8 mouse cellular contexts compared by ENCODE assay signal in the genomic region with DNA sequence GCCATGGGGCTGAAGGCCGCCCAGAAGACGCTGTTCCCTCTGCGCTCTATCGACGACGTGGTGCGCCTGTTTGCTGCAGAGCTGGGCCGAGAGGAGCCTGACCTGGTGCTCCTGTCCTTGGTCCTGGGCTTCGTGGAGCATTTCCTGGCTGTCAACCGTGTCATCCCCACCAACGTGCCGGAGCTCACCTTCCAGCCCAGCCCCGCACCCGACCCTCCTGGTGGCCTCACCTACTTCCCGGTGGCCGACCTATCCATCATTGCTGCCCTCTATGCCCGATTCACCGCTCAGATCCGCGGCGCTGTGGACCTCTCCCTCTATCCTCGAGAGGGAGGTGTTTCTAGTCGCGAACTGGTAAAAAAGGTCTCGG. TPM values are rescaled to one million over a fixed set of nuclear protein-coding genes. Genes with fewer than 3 reads are reported as not detected.
DNase-seq lines count a peak whose midpoint lies in the region; ATAC-seq and TF ChIP-seq lines count a peak whose summit lies in the region.

No protein-coding gene starts in this region.

- H3K9me3 ChIP-seq in embryonic facial prominence, embryonic 12.5 days = no peaks in the 10 kb centered on the region
- no peaks in the 10 kb centered on the region for H3K9me3 ChIP-seq in hindbrain, embryonic 16.5 days (ENCODE audit: control insufficient read depth, low read length)
- H3K9me3 ChIP-seq in liver, embryonic 15.5 days (replicated peaks) = no peaks in the 10 kb centered on the region

- peak overlapping the region; percentile 71 for H3K27ac ChIP-seq in embryonic facial prominence, embryonic 12.5 days
- peak overlapping the region; percentile 82 for H3K27ac ChIP-seq in hindbrain, embryonic 16.5 days (ENCODE audit: low read depth, low read length)
- H3K27ac ChIP-seq in liver, embryonic 15.5 days (replicated peaks) = peak overlapping the region; percentile 82

- peaks cover 36% of the 10 kb centered on the region for H3K36me3 ChIP-seq in C2C12 (ENCODE audit: control insufficient read depth, insufficient read depth)
- peaks cover 35% of the 10 kb centered on the region for H3K36me3 ChIP-seq in embryonic facial prominence, embryonic 12.5 days
- H3K36me3 ChIP-seq in hindbrain, embryonic 16.5 days (ENCODE audit: control insufficient read depth, insufficient read depth, low read length) = peaks cover 36% of the 10 kb centered on the region
- H3K36me3 ChIP-seq in liver, embryonic 15.5 days (replicated peaks) = peaks cover 37% of the 10 kb centered on the region

- DNase-seq in adrenal gland, adult 2 months = peak; percentile 60
- no peak for DNase-seq in adrenal gland, adult 18-20 months (ENCODE audit: low spot score in 2 of 2)
- peak; percentile 20 for DNase-seq in thymus, postnatal 0 days (ENCODE audit: low spot score)
- no peak for DNase-seq in right cerebral cortex, postnatal 10 days (ENCODE audit: low spot score in 2 of 2)

- H3K4me2 ChIP-seq in embryonic facial prominence, embryonic 12.5 days (replicated peaks) = peak overlapping the region; percentile 94
- H3K4me2 ChIP-seq in hindbrain, embryonic 16.5 days (ENCODE audit: low read length) = peak overlapping the region; percentile 79
- H3K4me2 ChIP-seq in liver, embryonic 15.5 days = peak overlapping the region; percentile 99

- no peaks in the 10 kb centered on the region for H3K27me3 ChIP-seq in C2C12 (ENCODE audit: control insufficient read depth, insufficient read depth, insufficient read length)
- no peaks in the 10 kb centered on the region for H3K27me3 ChIP-seq in embryonic facial prominence, embryonic 12.5 days
- H3K27me3 ChIP-seq in hindbrain, embryonic 16.5 days (replicated peaks; ENCODE audit: control insufficient read depth, insufficient read depth, low read length) = no peaks in the 10 kb centered on the region
- H3K27me3 ChIP-seq in liver, embryonic 15.5 days = no peaks in the 10 kb centered on the region

- peak overlapping the region; percentile 86 for H3K9ac ChIP-seq in embryonic facial prominence, embryonic 12.5 days
- peak overlapping the region; percentile 79 for H3K9ac ChIP-seq in hindbrain, embryonic 16.5 days (ENCODE audit: low read depth, low read length)
- H3K9ac ChIP-seq in liver, embryonic 15.5 days = peak overlapping the region; percentile 77

- H3K79me3 ChIP-seq in C2C12 (ENCODE audit: low read depth) = peaks cover 13% of the 10 kb centered on the region

- no peak for ATAC-seq in embryonic facial prominence, embryonic 12.5 days (ENCODE audit: insufficient number of reproducible peaks, insufficient read depth, low FRiP score, low TSS enrichment)
- ATAC-seq in hindbrain, embryonic 16.5 days = no peak; the same call in 1 of the 2 replicates
- peak; percentile 22 for ATAC-seq in liver, embryonic 15.5 days (ENCODE audit: insufficient read depth)

- TF ChIP-seq CTCF in C2C12 (IDR thresholded peaks at IDR 0.05; ENCODE audit: control insufficient read depth, insufficient read depth, insufficient read length) = no peak

- WGBS in embryonic facial prominence, embryonic 12.5 days = under 1% methylated on average over 25 of the region's 25 CpGs
- WGBS in hindbrain, embryonic 16.5 days = 0% methylated on average over 16 of the region's 25 CpGs
- under 1% methylated on average over 23 of the region's 25 CpGs for WGBS in liver, embryonic 15.5 days (ENCODE audit: insufficient replicate concordance)

- H3ac ChIP-seq in C2C12 (ENCODE audit: control insufficient read depth, insufficient read length, low read depth) = peak overlapping the region; percentile 99

- H3K4me3 ChIP-seq in C2C12 (ENCODE audit: insufficient read depth, poor library complexity, severe bottlenecking) = peak overlapping the region; percentile 89
- peak overlapping the region; percentile 75 for H3K4me3 ChIP-seq in embryonic facial prominence, embryonic 12.5 days
- peak overlapping the region; percentile 80 for H3K4me3 ChIP-seq in hindbrain, embryonic 16.5 days (ENCODE audit: low read length)
- peak overlapping the region; percentile 73 for H3K4me3 ChIP-seq in liver, embryonic 15.5 days (replicated peaks)

- peaks cover 24% of the 10 kb centered on the region for H3K4me1 ChIP-seq in embryonic facial prominence, embryonic 12.5 days
- peaks cover 28% of the 10 kb centered on the region for H3K4me1 ChIP-seq in hindbrain, embryonic 16.5 days (ENCODE audit: control insufficient read depth, insufficient read depth, low read depth, low read length)
- H3K4me1 ChIP-seq in liver, embryonic 15.5 days (replicated peaks) = peaks cover 77% of the 10 kb centered on the region

- H3K79me2 ChIP-seq in C2C12 (ENCODE audit: control insufficient read depth, insufficient read depth) = peaks cover 28% of the 10 kb centered on the region

TF ChIP-seq in C2C12, 6 proteins besides CTCF, POLR2A, EP300 and RAD21:
- TF ChIP-seq FOSL1 (IDR thresholded peaks at IDR 0.05; ENCODE audit: insufficient read depth, low read length, poor library complexity, severe bottlenecking) (no peak), USF1 (IDR thresholded peaks at IDR 0.05; ENCODE audit: low read depth) (no peak), MAX (IDR thresholded peaks at IDR 0.05) (no peak), MYOD1 (IDR thresholded peaks at IDR 0.05; ENCODE audit: control insufficient read depth, insufficient read length, low read depth) (no peak), MYOG (IDR thresholded peaks at IDR 0.05; ENCODE audit: control insufficient read depth, extremely low read depth, insufficient read length) (no peak)

RNA-seq across cellular contexts. Expression of a gene that starts 0.7 kb away (rescaled TPM):
- total RNA-seq in adrenal gland, adult 2 months (2021) = 10 to 100 TPM; 54.6 to 54.8 TPM
- polyA plus RNA-seq in adrenal gland, adult 2 months (2012; rRNA removed) = 71.1 and 71.2 TPM in 2 replicates
- 10 to 100 TPM; 48.2 to 54.2 TPM for total RNA-seq in adrenal gland, adult 18-20 months (2021)
- polyA plus RNA-seq in C2C12 (2012; fragmentation: generic; extraction: Trizol) = 51.0 TPM
- polyA plus RNA-seq in embryonic facial prominence, embryonic 12.5 days (2016; fragmentation: Nextera tagmentation; extraction: Ambion mirVana) = 107 and 111 TPM in 2 replicates
- 68.4 and 85.0 TPM in 2 replicates for polyA plus RNA-seq in hindbrain, embryonic 16.5 days (2015; fragmentation: Nextera tagmentation; extraction: Ambion mirVana)
- 25.1 and 25.4 TPM in 2 replicates for polyA plus RNA-seq in liver, embryonic 15.5 days (2015; fragmentation: Nextera tagmentation; extraction: Ambion mirVana)
- 54.0 and 54.2 TPM in 2 replicates for polyA plus RNA-seq in thymus, postnatal 0 days (2015; fragmentation: Nextera tagmentation; extraction: Ambion mirVana)

RNA-seq across cellular contexts. Expression of a gene that starts 5.5 kb away (rescaled TPM):
- 10 to 100 TPM; 36.1 to 38.5 TPM for total RNA-seq in adrenal gland, adult 2 months (2021)
- 150 and 161 TPM in 2 replicates for polyA plus RNA-seq in adrenal gland, adult 2 months (2012; rRNA removed)
- 10 to 100 TPM; 31.1 to 40.1 TPM for total RNA-seq in adrenal gland, adult 18-20 months (2021)
- polyA plus RNA-seq in C2C12 (2012; fragmentation: generic; extraction: Trizol) = 10.2 TPM
- polyA plus RNA-seq in embryonic facial prominence, embryonic 12.5 days (2016; fragmentation: Nextera tagmentation; extraction: Ambion mirVana) = 15.6 and 16.8 TPM in 2 replicates
- 19.6 and 23.1 TPM in 2 replicates for polyA plus RNA-seq in hindbrain, embryonic 16.5 days (2015; fragmentation: Nextera tagmentation; extraction: Ambion mirVana)
- polyA plus RNA-seq in liver, embryonic 15.5 days (2015; fragmentation: Nextera tagmentation; extraction: Ambion mirVana) = 7.7 and 9.1 TPM in 2 replicates
- polyA plus RNA-seq in thymus, postnatal 0 days (2015; fragmentation: Nextera tagmentation; extraction: Ambion mirVana) = 49.6 and 57.3 TPM in 2 replicates

RNA-seq across cellular contexts. Expression of a gene that starts 28.0 kb away (rescaled TPM):
- total RNA-seq in adrenal gland, adult 2 months (2021) = 100 to 1,000 TPM; 141 to 286 TPM
- polyA plus RNA-seq in adrenal gland, adult 2 months (2012; rRNA removed) = 346 and 350 TPM in 2 replicates
- 100 to 1,000 TPM; 233 to 277 TPM for total RNA-seq in adrenal gland, adult 18-20 months (2021)
- polyA plus RNA-seq in C2C12 (2012; fragmentation: generic; extraction: Trizol) = 138 TPM
- polyA plus RNA-seq in embryonic facial prominence, embryonic 12.5 days (2016; fragmentation: Nextera tagmentation; extraction: Ambion mirVana) = 158 and 159 TPM in 2 replicates
- 81.4 and 106 TPM in 2 replicates for polyA plus RNA-seq in hindbrain, embryonic 16.5 days (2015; fragmentation: Nextera tagmentation; extraction: Ambion mirVana)
- 64.3 and 68.8 TPM in 2 replicates for polyA plus RNA-seq in liver, embryonic 15.5 days (2015; fragmentation: Nextera tagmentation; extraction: Ambion mirVana)
- polyA plus RNA-seq in thymus, postnatal 0 days (2015; fragmentation: Nextera tagmentation; extraction: Ambion mirVana) = 104 and 126 TPM in 2 replicates

RNA-seq across cellular contexts. Expression of a gene that starts 29.2 kb away (rescaled TPM):
- 10 to 100 TPM; 14.4 to 24.6 TPM for total RNA-seq in adrenal gland, adult 2 months (2021)
- 23.7 and 26.6 TPM in 2 replicates for polyA plus RNA-seq in adrenal gland, adult 2 months (2012; rRNA removed)
- 10 to 100 TPM; 15.1 to 19.3 TPM for total RNA-seq in adrenal gland, adult 18-20 months (2021)
- 7.2 TPM for polyA plus RNA-seq in C2C12 (2012; fragmentation: generic; extraction: Trizol)
- 0.65 and 0.95 TPM in 2 replicates for polyA plus RNA-seq in embryonic facial prominence, embryonic 12.5 days (2016; fragmentation: Nextera tagmentation; extraction: Ambion mirVana)
- polyA plus RNA-seq in hindbrain, embryonic 16.5 days (2015; fragmentation: Nextera tagmentation; extraction: Ambion mirVana) = 0.26 and 0.31 TPM in 2 replicates
- 0.21 and 0.38 TPM in 2 replicates for polyA plus RNA-seq in liver, embryonic 15.5 days (2015; fragmentation: Nextera tagmentation; extraction: Ambion mirVana)
- polyA plus RNA-seq in thymus, postnatal 0 days (2015; fragmentation: Nextera tagmentation; extraction: Ambion mirVana) = 0.37 and 0.52 TPM in 2 replicates

RNA-seq across cellular contexts. Expression of a gene that starts 48.8 kb away (rescaled TPM):
- total RNA-seq in adrenal gland, adult 2 months (2021) = 10 to 100 TPM; 48.3 to 94.0 TPM
- polyA plus RNA-seq in adrenal gland, adult 2 months (2012; rRNA removed) = 97.8 and 115 TPM in 2 replicates
- 10 to 100 TPM; 55.0 to 65.0 TPM for total RNA-seq in adrenal gland, adult 18-20 months (2021)
- 1.2 TPM for polyA plus RNA-seq in C2C12 (2012; fragmentation: generic; extraction: Trizol)
- 3.5 and 6.0 TPM in 2 replicates for polyA plus RNA-seq in embryonic facial prominence, embryonic 12.5 days (2016; fragmentation: Nextera tagmentation; extraction: Ambion mirVana)
- polyA plus RNA-seq in hindbrain, embryonic 16.5 days (2015; fragmentation: Nextera tagmentation; extraction: Ambion mirVana) = 10.2 and 13.2 TPM in 2 replicates
- polyA plus RNA-seq in liver, embryonic 15.5 days (2015; fragmentation: Nextera tagmentation; extraction: Ambion mirVana) = 6.4 and 9.2 TPM in 2 replicates
- 4.2 and 6.3 TPM in 2 replicates for polyA plus RNA-seq in thymus, postnatal 0 days (2015; fragmentation: Nextera tagmentation; extraction: Ambion mirVana)

Comparison
In these comparisons a context has a peak if more than half of its experiments do, and no peak if none do; other contexts are left out.
1. DNase-seq: peak in adrenal gland, adult 2 months (single experiment) and thymus, postnatal 0 days (single experiment); none in adrenal gland, adult 18-20 months (0 of 2) and right cerebral cortex, postnatal 10 days (0 of 2).
2. Peak in every context shown above with its lines, with median percentiles within 50 percentile points of each other: H3K4me3 ChIP-seq, H3K27ac ChIP-seq, H3K4me2 ChIP-seq and H3K9ac ChIP-seq.